Mouse (Mus musculus): ENCODE results near the gene Trio. TPM values are rescaled to one million over a fixed set of nuclear protein-coding genes. Genes with fewer than 3 reads are reported as not detected.

Trio gene
- total RNA-seq, 2 experiments from 2014 or later, result 63.2 to 68.9 TPM

GRCm38 (mm10) chr15:28037651-28038050, 12.0 kb upstream of the Trio start:
- DNase-seq, result no peak

GRCm38 (mm10) chr15:28035601-28036000, 10.0 kb upstream of the Trio start:
- no peak for DNase-seq

- no peak for DNase-seq
Observed at GRCm38 (mm10) chr15:28034636-28035035, 9.0 kb upstream of the Trio start.

DNA sequence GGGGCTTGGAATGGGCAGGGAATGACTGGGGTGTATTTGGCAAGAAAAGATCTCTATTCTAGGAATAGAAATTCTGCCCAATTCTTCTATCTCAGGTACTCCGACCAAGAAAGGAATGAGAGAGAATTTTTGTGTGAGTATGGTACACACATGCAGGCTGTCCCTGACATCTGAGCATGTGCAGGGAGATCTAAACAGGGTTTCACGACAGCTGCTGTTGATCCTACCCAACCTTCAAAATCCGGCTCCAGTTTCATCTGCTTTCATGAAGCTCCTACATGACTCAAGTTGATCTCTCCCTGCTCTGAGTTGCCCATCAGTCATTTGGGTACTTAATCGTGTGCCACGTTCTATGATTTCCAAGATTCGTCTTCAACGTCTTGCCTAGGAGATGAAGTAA, 3.7 kb upstream of the Trio start:
- no peak for DNase-seq

DNA sequence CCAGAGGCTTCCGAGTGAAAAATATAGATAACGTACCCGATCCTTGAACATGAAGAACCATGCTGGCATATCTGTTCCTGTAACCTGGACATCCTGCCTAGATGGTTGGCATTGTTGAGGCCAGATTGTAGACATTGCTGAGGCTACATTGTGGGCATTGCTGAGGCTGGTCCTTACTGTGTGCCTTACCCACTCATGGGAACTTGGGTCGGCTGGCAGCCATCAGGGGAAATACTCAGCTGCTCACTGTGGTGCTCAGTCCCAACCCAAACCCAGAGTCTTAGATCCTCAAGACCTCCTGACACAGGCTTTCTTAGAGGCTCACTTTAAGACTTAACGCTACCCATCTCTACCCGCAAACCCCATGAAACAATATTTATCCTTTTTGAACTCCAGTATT, 2.9 kb upstream of the Trio start:
- no peak for DNase-seq

DNA sequence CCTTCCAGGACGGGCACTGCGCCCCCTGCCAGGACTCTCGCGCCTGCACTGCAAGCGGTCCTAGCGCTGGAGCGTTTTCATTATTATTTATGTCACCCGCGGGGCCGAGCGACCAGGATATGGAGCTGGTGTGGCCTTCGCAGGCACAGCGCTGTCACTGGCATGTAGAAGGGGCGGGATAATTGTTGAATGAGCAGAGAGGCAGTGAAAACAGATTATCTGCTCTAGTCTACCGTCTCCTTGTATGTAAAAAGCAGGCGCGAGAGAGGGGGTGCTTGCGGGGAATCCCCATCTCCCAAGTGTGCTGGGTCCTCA, 476 bp upstream of the Trio start:
- DNase-seq, result no peak

GRCm38 (mm10) chr15:28024965-28025338, 696 bp downstream of the Trio start:
- peak in 1 of 2 experiments; percentile 59 for DNase-seq

GRCm38 (mm10) chr15:28024031-28024964, 1.4 kb downstream of the Trio start:
- DNase-seq, result peak; percentile 88 to 93

GRCm38 (mm10) chr15:28021591-28022209, 3.9 kb downstream of the Trio start:
- peak; percentile 46 to 51 for DNase-seq

DNA sequence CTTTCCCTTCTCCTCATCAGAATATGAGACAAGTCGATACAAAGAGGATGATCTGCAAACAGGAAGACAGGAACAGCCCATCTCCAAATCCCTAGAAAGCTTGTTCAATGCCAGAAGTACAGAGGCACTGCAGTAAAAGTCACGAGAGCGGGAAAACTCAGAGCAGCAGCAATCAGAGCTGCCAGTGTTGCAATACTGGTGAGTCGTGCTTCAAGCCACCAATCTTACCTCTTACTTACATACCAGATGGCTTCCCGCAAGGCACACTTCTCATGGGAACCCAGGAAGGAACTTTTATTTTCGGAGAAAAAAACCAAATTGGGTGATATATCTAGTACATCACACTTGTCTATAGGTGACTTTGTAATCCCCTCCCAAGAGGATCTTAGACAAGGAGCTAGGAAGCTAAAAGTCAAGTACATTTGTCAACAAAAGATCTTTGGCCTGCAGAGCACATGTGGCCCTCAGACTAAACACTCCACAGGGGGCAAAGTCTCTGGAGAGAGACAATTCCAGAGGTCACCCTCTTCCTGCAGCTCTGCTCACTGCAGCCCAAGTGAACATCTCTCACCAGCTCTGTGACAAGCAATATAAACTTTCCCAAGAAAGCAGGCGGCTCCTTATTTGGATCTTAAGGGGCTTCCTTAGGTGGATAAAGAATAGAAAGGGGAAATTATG, 6.1 kb downstream of the Trio start:
- no peak for DNase-seq

GRCm38 (mm10) chr15:28007516-28007915, 18.1 kb downstream of the Trio start:
- DNase-seq, result no peak

GRCm38 (mm10) chr15:28004192-28004767, 21.4 kb downstream of the Trio start:
- no peak for DNase-seq

DNA sequence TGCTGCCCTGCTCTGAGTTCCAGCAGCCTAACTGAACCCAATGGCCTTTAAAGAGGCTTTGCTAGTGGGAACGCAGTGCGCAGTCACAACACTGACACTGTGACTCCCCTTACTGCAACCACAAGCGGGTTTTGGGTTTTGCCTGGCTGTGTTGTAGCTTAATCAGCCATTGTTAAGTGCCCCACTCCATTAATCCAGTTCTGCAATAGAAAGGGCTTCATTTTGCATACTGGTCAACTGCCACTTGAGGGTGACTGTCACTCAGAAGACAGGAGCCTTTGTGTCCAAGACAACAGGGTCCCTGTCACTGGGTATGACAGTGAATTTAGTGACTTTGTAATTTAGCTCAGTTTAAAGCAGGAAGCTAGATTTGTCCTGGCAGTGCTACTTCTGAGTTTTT, 23.1 kb downstream of the Trio start:
- no peak for DNase-seq

DNA sequence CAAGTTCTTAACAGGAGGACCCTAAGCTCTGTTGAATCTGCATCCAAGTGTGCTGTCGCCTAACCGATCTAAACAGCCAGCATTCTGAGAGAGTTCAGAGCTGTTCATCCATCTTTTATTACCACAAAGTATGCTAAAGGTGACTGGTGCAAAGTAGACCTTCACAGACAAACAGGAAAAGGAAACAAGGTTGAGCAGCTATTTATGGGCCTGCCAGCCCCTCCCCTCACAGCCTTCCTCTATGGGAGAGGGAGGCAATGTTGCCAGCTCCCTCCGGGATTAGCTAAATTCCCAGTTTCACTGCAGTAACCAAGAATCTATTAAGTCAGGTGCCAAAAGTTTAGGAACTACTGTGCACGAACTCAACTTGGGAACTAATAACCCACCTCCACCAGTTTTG, 24.3 kb downstream of the Trio start:
- DNase-seq, result peak in 1 of 2 experiments; percentile 52

- DNase-seq, result no peak
Observed at GRCm38 (mm10) chr15:27998621-27999359, 26.9 kb downstream of the Trio start.

DNA sequence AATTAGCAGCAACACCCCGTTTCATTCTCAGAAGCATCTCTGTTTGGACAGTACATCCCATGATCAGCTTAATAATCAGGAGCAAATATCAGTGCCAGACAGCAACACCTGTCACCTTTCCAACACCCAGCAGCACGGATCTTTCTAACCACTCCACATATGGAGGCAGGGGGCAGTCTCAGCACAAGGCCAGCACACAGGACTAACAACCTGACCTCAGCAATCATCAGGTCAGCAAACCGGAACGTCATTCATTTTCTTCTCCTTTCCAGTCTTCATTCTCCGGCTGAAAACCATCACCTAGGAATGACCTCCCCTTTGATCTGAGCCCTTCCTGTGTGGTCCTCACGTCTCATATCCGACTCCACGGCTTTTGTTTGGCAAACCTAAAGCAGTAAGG, 27.7 kb downstream of the Trio start:
- DNase-seq, result no peak

- peak; percentile 34 to 53 for DNase-seq
Observed at GRCm38 (mm10) chr15:27997391-27997841, 28.2 kb downstream of the Trio start.

- DNase-seq, result no peak
Observed at GRCm38 (mm10) chr15:27996750-27997149, 28.9 kb downstream of the Trio start.

- no peak for DNase-seq
Observed at GRCm38 (mm10) chr15:27995421-27995820, 30.2 kb downstream of the Trio start.

DNA sequence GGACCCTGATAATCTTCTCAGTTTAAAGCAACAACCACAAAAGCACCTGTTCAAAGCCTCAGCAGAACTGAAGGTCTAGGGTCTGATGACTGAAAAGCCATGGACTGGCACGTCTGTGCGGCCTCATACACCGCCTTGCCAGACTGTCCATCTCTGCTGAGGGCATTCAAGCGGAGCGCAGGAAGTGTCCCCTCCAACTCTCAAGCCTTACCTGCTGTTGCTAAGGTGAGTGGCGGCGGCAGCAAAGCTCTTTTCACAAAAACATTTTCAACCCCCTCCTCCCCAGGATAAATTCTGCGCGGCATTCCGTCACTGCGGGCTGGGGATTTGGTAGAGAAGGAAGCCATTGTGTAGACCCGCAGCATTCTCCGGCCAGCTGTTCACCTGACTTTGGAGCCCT, 30.8 kb downstream of the Trio start:
- no peak for DNase-seq

GRCm38 (mm10) chr15:27993528-27993927, 32.1 kb downstream of the Trio start:
- DNase-seq, result no peak

- no peak for DNase-seq
Observed at GRCm38 (mm10) chr15:27992596-27992995, 33.1 kb downstream of the Trio start.

Data from adrenal gland, postnatal 36 days (tissue).